Mouse (Mus musculus): ENCODE results near the gene Fer1l5. TPM values are rescaled to one million over a fixed set of nuclear protein-coding genes. Genes with fewer than 3 reads are reported as not detected.

Fer1l5 gene
- total RNA-seq, 2 experiments from 2014 or later = not detected

DNA sequence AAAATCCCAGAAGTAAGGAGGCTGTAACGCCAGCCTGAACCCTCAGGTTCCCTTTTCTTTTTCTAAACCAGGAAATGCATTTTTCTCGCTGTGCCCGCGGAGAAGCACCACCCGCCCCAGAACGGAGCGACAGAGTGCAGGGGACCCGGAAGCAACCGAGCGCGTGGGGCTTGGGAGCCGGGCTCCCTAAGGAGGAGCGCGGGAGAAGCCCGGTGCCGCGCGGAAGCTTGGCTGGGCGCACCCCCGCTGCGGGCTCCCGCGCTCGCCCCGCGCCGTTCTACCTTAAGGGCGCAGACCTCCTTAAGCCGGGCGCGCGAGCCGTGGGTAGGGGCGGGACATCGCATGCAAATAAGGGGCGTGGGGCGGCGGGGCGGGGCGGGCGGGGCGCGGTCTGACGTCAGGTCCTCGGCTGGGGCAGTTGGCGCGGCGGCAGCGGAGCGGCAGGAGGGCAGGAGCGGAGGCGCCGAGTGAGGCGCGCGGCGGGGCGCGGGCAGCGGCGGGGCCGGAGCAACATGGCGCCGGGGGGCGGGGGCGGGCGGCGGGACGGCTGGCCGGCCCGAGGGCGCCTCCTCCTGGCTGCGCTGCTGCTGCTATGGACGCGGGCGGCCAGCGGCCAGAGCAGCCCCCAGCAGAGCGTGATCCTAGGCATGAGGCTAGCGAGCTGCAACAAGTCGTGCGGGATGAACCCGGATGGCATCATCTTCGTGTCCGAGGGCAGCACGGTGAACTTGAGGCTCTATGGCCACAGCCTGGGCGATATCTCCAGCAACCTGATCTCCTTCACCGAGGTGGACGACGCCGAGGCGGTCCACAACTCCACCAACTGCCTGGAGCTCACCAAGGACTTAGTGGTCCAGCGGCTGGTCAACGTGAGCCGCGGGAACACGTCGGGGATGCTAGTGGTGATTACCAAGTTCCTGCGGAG, 99.4 kb downstream of the Fer1l5 start, which contains the start of gene Cnnm4:
Gene Cnnm4, plus strand, starts transcription at position 440 of the 925 bp plus-strand sequence.
- peak; percentile 78 for DNase-seq (ENCODE audit: low spot score)
- intact Hi-C loops (cut with DNase I) = loop anchor here (1.0 kb wide), 1 partner anchor 102 kb away; the partner anchor contains the start of gene Kansl3

Small RNA genes lying within 50 kb of the gene (microRNA-seq; reads per million reads assigned to microRNA genes)
- not detected for gene Mir6898

Other genes starting within 250 kb of the Fer1l5 start
- 10 to 100 TPM; 26.8 to 29.5 TPM for gene Uggt1, start 127.6 kb upstream of the Fer1l5 start, total RNA-seq (2021)
- 1 to 10 TPM; 3.1 to 3.4 TPM for gene Neurl3, start 97.6 kb upstream of the Fer1l5 start, total RNA-seq (2021)
- 10 to 100 TPM in 1 of 2 experiments, 1 to 10 TPM in 1; 7.0 to 11.1 TPM for gene Arid5a, start 64.6 kb upstream of the Fer1l5 start, total RNA-seq (2021)
- 10 to 100 TPM; 53.2 to 60.7 TPM for gene Kansl3, start 3.1 kb upstream of the Fer1l5 start, total RNA-seq (2021)
- 10 to 100 TPM; 22.8 to 27.2 TPM for gene Lman2l, start 73.0 kb downstream of the Fer1l5 start, total RNA-seq (2021)
- gene Cnnm4, start 99.3 kb downstream of the Fer1l5 start, total RNA-seq (2021) = 1 to 10 TPM; 4.1 to 4.3 TPM
- 10 to 100 TPM; 14.7 to 15.7 TPM for gene Cnnm3, start 139.6 kb downstream of the Fer1l5 start, total RNA-seq (2021)
- 100 to 1,000 TPM; 215 to 337 TPM for gene Ankrd23, start 164.6 kb downstream of the Fer1l5 start, total RNA-seq (2021)
- 100 to 1,000 TPM; 112 to 186 TPM for gene Gm42417, start 167.1 kb downstream of the Fer1l5 start, total RNA-seq (2021)
- 1 to 10 TPM; 5.6 to 8.1 TPM for gene Ankrd39, start 175.2 kb downstream of the Fer1l5 start, total RNA-seq (2021)
- gene Sema4c, start 186.1 kb downstream of the Fer1l5 start, total RNA-seq (2021) = 10 to 100 TPM; 14.8 to 15.7 TPM

Measured in heart, postnatal 25 days (tissue).